Mouse (Mus musculus) cerebellum, adult 11-12 months (tissue): ENCODE measurements around the gene Hnrnpul1.
A peak's percentile ranks its signal among the peaks of the same experiment; 100 is the strongest.

Experiments
- DNase-seq: peaks from one replicate; pipeline ENCODE4 v3.0.0; 2022

The Hnrnpul1 gene

GRCm38 (mm10) chr7:25686680-25687531 is 67.7 kb downstream of the Hnrnpul1 start, which contains the start of gene Tgfb1:
Tgfb1 (plus strand) TSS chr7:25687002.
- no peak for DNase-seq

GRCm38 (mm10) chr7:25685926-25686470 is 68.6 kb downstream of the Hnrnpul1 start:
- DNase-seq: no peak

DNA sequence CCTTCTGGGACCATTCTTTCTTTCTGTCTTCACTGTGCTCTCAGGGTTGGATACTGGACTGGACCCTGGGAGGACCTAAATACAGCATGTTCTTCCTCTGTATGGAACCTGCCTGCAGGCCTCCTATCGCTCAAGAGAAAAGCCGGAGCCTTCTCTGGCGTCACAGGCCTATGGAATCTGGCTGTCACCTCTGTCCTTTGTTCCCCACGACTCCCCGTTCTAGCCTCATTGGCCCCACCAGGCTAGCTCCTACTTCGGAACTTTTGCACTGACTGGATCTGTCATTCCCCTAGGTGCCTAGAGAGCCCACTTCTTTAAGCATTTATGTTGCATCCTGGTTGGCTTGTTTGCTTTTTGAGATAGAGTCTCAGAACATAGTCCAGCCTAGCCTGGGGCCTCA is 69.9 kb downstream of the Hnrnpul1 start:
- no peak for DNase-seq

GRCm38 (mm10) chr7:25683474-25684180 is 70.9 kb downstream of the Hnrnpul1 start:
- DNase-seq: no peak

- DNase-seq: no peak
Measured at GRCm38 (mm10) chr7:25681341-25682231, 73.0 kb downstream of the Hnrnpul1 start.

DNA sequence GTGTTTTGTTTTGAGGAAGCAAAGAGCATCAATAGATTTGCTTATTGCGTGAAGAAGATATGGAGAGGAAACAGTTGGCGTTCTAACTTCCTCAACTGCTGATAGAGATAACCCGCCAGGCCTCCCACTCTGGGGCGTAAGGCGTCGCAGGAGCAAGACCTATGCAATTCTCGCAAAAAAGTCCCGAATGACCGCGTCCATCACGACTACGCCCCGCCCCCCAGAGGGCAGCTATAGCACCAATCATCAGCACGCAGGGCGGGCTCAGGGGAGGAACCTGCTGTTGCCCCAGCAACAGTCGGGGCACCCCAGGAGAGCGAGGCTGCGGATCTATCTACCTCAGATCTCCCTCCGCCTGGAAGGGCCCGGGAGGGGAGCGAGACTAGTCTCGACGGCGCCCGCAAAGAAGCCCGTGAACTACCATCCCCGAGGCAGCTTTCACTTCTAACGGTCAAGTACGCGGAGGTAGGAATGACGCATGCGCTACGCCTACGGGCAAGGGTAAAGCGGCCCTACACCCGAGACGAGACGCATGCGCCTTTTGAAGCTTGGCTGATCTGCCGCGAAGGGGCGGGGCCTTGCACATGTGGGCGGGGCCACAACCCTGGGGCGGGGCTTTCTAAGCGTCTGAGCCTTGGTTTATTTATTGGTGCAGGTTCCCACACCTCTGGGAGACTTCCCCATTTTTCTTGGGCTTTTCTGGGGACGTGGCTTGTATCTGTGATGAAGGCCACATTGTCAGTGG is 73.9 kb downstream of the Hnrnpul1 start, which contains the start of gene B9d2:
Gene B9d2, plus strand, starts transcription at position 267 of the 745 bp plus-strand sequence.
- DNase-seq: peak; percentile 92

DNA sequence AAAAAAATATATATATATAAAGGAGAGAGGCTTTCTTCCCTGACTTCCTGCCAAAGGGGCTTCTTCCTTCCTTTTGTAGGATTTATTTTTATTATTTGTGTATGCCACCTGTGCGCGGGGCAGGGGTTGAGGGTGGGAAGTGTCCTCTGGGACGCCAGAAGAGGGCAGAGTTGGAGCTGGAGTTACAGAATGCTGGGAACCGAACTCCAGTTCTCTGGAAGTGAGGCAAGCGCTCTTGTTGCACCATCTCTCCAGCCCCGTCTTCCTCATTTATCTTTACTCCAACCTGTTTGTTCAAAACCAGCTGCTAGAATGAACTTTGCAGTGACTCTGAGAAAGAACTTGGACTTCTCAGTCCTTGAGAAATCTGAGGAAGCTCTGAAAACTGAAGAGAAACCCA is 74.6 kb downstream of the Hnrnpul1 start:
- DNase-seq: no peak

DNA sequence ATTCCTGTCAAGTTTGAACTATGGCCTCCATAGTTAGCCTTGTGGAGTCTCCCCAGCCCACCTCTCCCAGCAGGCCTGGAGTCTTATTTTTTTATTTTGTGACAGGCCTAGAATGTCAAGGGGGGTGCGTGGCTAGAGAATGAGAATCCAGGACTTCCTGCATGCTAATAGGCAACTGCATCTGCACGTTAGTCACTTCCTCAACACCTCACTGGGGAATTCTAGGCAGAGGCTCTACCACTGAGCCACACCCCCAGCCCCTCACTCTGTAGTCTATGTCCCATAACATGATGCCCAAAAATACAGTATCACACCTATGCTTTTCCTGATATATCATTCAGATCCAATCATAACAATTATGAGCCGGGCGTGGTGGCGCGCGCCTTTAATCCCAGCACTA is 77.5 kb downstream of the Hnrnpul1 start:
- no peak for DNase-seq

GRCm38 (mm10) chr7:25676085-25676781 is 78.3 kb downstream of the Hnrnpul1 start:
- DNase-seq: peak; percentile 97

DNA sequence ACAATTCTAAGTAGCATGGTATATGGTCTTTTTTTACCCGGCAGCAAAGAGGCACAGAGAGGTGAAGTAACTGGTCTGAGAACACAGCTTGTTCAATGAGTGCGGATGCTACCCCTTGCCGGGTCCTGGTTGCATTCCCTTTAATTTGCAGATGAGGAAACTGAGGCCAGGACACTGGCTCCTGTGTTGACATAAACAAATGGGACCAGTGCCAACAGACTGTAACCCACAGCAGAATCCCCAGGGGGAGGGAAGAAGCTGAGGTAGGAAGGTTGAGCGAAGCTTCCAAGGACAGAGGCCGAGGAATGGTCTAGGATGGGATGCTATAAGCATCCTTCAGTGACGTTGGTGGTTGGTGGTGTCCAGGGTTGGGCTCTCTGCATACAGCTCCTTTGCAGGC is 79.2 kb downstream of the Hnrnpul1 start:
- DNase-seq: peak; percentile 50

GRCm38 (mm10) chr7:25674719-25675300 is 79.7 kb downstream of the Hnrnpul1 start, which contains the start of gene Tmem91:
Tmem91 (minus strand) TSS chr7:25675166.
- no peak for DNase-seq

- no peak for DNase-seq
Measured at GRCm38 (mm10) chr7:25674297-25674696, 80.3 kb downstream of the Hnrnpul1 start.

GRCm38 (mm10) chr7:25672442-25672841 is 82.1 kb downstream of the Hnrnpul1 start:
- no peak for DNase-seq

- no peak for DNase-seq
Measured at GRCm38 (mm10) chr7:25671686-25672085, 82.9 kb downstream of the Hnrnpul1 start.
